Mouse (Mus musculus) liver (tissue): ENCODE results near the gene Ptpn12.

ENCODE experiments used
- DNase-seq: peaks from one replicate; pipeline ENCODE4 v3.0.0-alpha.2; 2020; ENCODE audit warnings: mixed read lengths

The Ptpn12 gene

GRCm38 (mm10) chr5:21017075-21017474, 38.6 kb downstream of the Ptpn12 start:
- DNase-seq: no peak

- DNase-seq: no peak
These were observed 44.8 kb downstream of the Ptpn12 start for GRCm38 (mm10) chr5:21010908-21011307.

GRCm38 (mm10) chr5:21002723-21003122, 53.0 kb downstream of the Ptpn12 start:
- DNase-seq: peak; percentile 30

GRCm38 (mm10) chr5:21001622-21002315, 53.9 kb downstream of the Ptpn12 start:
- DNase-seq: no peak

GRCm38 (mm10) chr5:20998427-20998826, 57.3 kb downstream of the Ptpn12 start:
- DNase-seq: peak; percentile 48

- no peak for DNase-seq
These were observed 58.2 kb downstream of the Ptpn12 start for GRCm38 (mm10) chr5:20997555-20997954.

GRCm38 (mm10) chr5:20990062-20990809, 65.5 kb downstream of the Ptpn12 start:
- no peak for DNase-seq

GRCm38 (mm10) chr5:20986271-20986670, 69.4 kb downstream of the Ptpn12 start:
- DNase-seq: no peak

GRCm38 (mm10) chr5:20983505-20983904, 72.2 kb downstream of the Ptpn12 start:
- DNase-seq: no peak

GRCm38 (mm10) chr5:20974690-20975089, 81.0 kb downstream of the Ptpn12 start:
- DNase-seq: no peak

GRCm38 (mm10) chr5:20973999-20974398, 81.7 kb downstream of the Ptpn12 start:
- no peak for DNase-seq

GRCm38 (mm10) chr5:20973069-20973468, 82.6 kb downstream of the Ptpn12 start:
- peak; percentile 17 for DNase-seq

GRCm38 (mm10) chr5:20968963-20969362, 86.7 kb downstream of the Ptpn12 start:
- peak; percentile 78 for DNase-seq

GRCm38 (mm10) chr5:20968493-20968892, 87.2 kb downstream of the Ptpn12 start:
- DNase-seq: no peak

GRCm38 (mm10) chr5:20967942-20968341, 87.8 kb downstream of the Ptpn12 start:
- no peak for DNase-seq

GRCm38 (mm10) chr5:20964446-20964845, 91.3 kb downstream of the Ptpn12 start:
- no peak for DNase-seq

- DNase-seq: no peak
These were observed 92.4 kb downstream of the Ptpn12 start for GRCm38 (mm10) chr5:20963295-20963694.

- DNase-seq: no peak
These were observed 94.8 kb downstream of the Ptpn12 start for GRCm38 (mm10) chr5:20960927-20961326.

- no peak for DNase-seq
These were observed 99.4 kb downstream of the Ptpn12 start, which contains the start of gene Rsbn1l for GRCm38 (mm10) chr5:20956298-20956697. Gene Rsbn1l (minus strand): TSS chr5:20956398.

- DNase-seq: no peak
These were observed 100.4 kb downstream of the Ptpn12 start for GRCm38 (mm10) chr5:20955114-20955835.

GRCm38 (mm10) chr5:20952337-20952925, 103.3 kb downstream of the Ptpn12 start:
- DNase-seq: no peak

GRCm38 (mm10) chr5:20951666-20952281, 103.9 kb downstream of the Ptpn12 start:
- peak; percentile 97 for DNase-seq
